Mouse (Mus musculus) heart, adult 2 months (tissue): ENCODE results near the gene Tle2.
A peak's percentile ranks its signal among the peaks of the same experiment; 100 is the strongest.

Source experiments
- CTCF ChIP-seq: fragments of 200-600 bp; IDR thresholded peaks from 2 replicates; pipeline ENCODE4 v1.8.1; 2022; ENCODE audit warnings: antibody characterized with exemption, mild to moderate bottlenecking, moderate library complexity
- EP300 ChIP-seq: fragments of 200-500 bp; IDR thresholded peaks from 2 replicates; pipeline ENCODE4 v1.6.1; 2011; ENCODE audit warnings: low read depth, low read length, control low read depth; ENCODE audit not compliant: insufficient read depth
- POLR2A ChIP-seq: fragments of 200-500 bp; IDR thresholded peaks from 2 replicates; pipeline ENCODE4 v1.6.1; 2011; ENCODE audit warnings: mild to moderate bottlenecking, low read depth, low read length, control low read depth; ENCODE audit not compliant: insufficient read depth

DNA sequence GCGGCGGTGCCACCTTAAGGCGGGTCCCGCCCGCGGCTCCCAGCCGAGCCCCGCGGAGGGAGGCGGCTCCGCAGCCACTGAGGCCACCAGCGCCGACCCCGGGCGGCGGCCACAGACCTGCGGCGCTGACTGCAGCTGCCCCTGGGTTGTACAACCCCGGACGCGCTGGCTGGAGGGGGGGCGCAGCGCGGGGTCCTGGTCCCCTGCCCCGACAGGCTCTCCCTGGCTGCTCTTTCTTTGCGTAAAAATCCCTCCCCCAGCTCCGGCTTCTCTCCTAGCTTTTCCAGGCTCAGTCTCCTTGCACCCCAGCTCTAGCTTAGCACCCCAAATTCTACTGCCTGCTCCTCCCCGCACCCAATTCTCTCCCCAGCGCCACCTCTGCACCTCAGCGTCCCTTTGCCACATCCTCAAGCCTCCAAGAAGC lies 859 bp downstream of the Tle2 start:
- 0 out of 2 replicates have a peak, but pooled peaks have one; percentile 15 for TF ChIP-seq POLR2A
- 0 out of 2 replicates have a peak, but pooled peaks have one; percentile 5 for TF ChIP-seq CTCF
- no peak for TF ChIP-seq EP300
